Mouse (Mus musculus) ES-E14 (cell line): ENCODE data around the gene S100a7a.

ENCODE experiments used
- CHD2 ChIP-seq: IDR thresholded peaks from 2 replicates; pipeline ENCODE4 v1.6.1; 2014; ENCODE audit warnings: mild to moderate bottlenecking, low read depth, low read length, inconsistent platforms
- HCFC1 ChIP-seq: IDR thresholded peaks from 2 replicates; pipeline ENCODE4 v1.6.1; 2012; ENCODE audit warnings: low read length, inconsistent platforms, borderline replicate concordance; ENCODE audit not compliant: insufficient read depth
- ZC3H11A ChIP-seq: IDR thresholded peaks from 2 replicates; pipeline ENCODE4 v1.6.1; 2012; ENCODE audit warnings: low read depth, mild to moderate bottlenecking, inconsistent platforms, low read length, borderline replicate concordance
- ZNF384 ChIP-seq: IDR thresholded peaks from 2 replicates; pipeline ENCODE4 v1.6.1; 2012; ENCODE audit warnings: low read depth, low read length, inconsistent platforms

DNA sequence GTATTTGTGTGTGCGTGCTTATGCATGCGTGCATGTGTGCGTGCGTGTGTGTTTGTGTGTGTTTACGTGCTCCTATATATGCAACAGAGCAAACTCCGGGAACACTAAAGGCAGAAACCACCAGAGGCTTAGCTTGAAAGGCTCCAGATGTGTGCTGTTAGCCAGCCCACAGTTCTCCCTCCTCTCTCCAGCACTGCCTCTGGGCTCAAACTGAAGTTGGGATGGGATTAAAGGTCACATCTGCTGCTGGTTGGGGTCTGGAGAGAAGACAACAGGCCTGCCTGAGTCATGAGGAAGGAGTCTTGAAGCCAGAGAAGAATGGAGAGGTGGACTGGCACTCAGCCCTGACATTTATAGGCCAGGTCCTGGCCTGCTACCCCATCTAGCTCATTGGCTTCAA lies 47.6 kb upstream of the S100a7a start:
- TF ChIP-seq CHD2 = no peak
- no peak for TF ChIP-seq ZC3H11A
- no peak for TF ChIP-seq HCFC1
- no peak for TF ChIP-seq ZNF384
